Mouse (Mus musculus): ENCODE measurements around the gene Bik. TPM values are rescaled to one million over a fixed set of nuclear protein-coding genes. Genes with fewer than 3 reads are reported as not detected.

Gene Bik
- total RNA-seq, 2 experiments from 2014 or later, result 2.7 to 4.0 TPM

- no peak for DNase-seq (ENCODE audit: low spot score in 2 of 2)
Measured at GRCm38 (mm10) chr15:83546029-83546428, 19.4 kb downstream of the Bik start.

GRCm38 (mm10) chr15:83547144-83547543, 20.5 kb downstream of the Bik start:
- DNase-seq (ENCODE audit: low spot score in 2 of 2), result no peak

GRCm38 (mm10) chr15:83550137-83550536, 23.5 kb downstream of the Bik start:
- no peak for DNase-seq (ENCODE audit: low spot score in 2 of 2)

GRCm38 (mm10) chr15:83553831-83554230, 27.2 kb downstream of the Bik start:
- DNase-seq (ENCODE audit: low spot score in 2 of 2), result no peak

- DNase-seq (ENCODE audit: low spot score in 2 of 2), result peak; percentile 77 to 83
Measured at GRCm38 (mm10) chr15:83555161-83555974, 28.7 kb downstream of the Bik start.

- DNase-seq (ENCODE audit: low spot score in 2 of 2), result no peak
Measured at GRCm38 (mm10) chr15:83560941-83561477, 34.3 kb downstream of the Bik start.

- DNase-seq (ENCODE audit: low spot score in 2 of 2), result peak; percentile 40 to 81
Measured at GRCm38 (mm10) chr15:83562626-83563270, 36.1 kb downstream of the Bik start.

GRCm38 (mm10) chr15:83563327-83563856, 36.7 kb downstream of the Bik start, which contains the start of the genes Tspo and Mcat:
TSS of gene Tspo (plus strand) at chr15:83563592.
TSS of gene Mcat (minus strand) at chr15:83563787.
- peak in 1 of 2 experiments; percentile 55 for DNase-seq (ENCODE audit: low spot score in 2 of 2)

- peak in 1 of 2 experiments; percentile 27 for DNase-seq (ENCODE audit: low spot score in 2 of 2)
Measured at GRCm38 (mm10) chr15:83563857-83564651, 37.4 kb downstream of the Bik start.

GRCm38 (mm10) chr15:83565434-83565833, 38.8 kb downstream of the Bik start:
- no peak for DNase-seq (ENCODE audit: low spot score in 2 of 2)

GRCm38 (mm10) chr15:83566006-83566405, 39.3 kb downstream of the Bik start:
- no peak for DNase-seq (ENCODE audit: low spot score in 2 of 2)

- no peak for DNase-seq (ENCODE audit: low spot score in 2 of 2)
Measured at GRCm38 (mm10) chr15:83567728-83568127, 41.1 kb downstream of the Bik start.

- DNase-seq (ENCODE audit: low spot score in 2 of 2), result no peak
Measured at GRCm38 (mm10) chr15:83568544-83568943, 41.9 kb downstream of the Bik start.

GRCm38 (mm10) chr15:83569682-83570081, 43.0 kb downstream of the Bik start:
- DNase-seq (ENCODE audit: low spot score in 2 of 2), result no peak

GRCm38 (mm10) chr15:83570641-83571040, 44.0 kb downstream of the Bik start:
- no peak for DNase-seq (ENCODE audit: low spot score in 2 of 2)

GRCm38 (mm10) chr15:83571636-83572035, 45.0 kb downstream of the Bik start:
- DNase-seq (ENCODE audit: low spot score in 2 of 2), result no peak

- no peak for DNase-seq (ENCODE audit: low spot score in 2 of 2)
Measured at GRCm38 (mm10) chr15:83572132-83572531, 45.5 kb downstream of the Bik start.

- no peak for DNase-seq (ENCODE audit: low spot score in 2 of 2)
Measured at GRCm38 (mm10) chr15:83573606-83574005, 46.9 kb downstream of the Bik start.

- DNase-seq (ENCODE audit: low spot score in 2 of 2), result no peak
Measured at GRCm38 (mm10) chr15:83574731-83575351, 48.2 kb downstream of the Bik start.

GRCm38 (mm10) chr15:83575543-83575942, 48.9 kb downstream of the Bik start:
- no peak for DNase-seq (ENCODE audit: low spot score in 2 of 2)

- DNase-seq (ENCODE audit: low spot score in 2 of 2), result no peak
Measured at GRCm38 (mm10) chr15:83576651-83577050, 50.0 kb downstream of the Bik start.
